Mouse (Mus musculus) ES-Bruce4 (cell line): ENCODE results near the gene Prcc.

ENCODE experiments used
- EP300 ChIP-seq: IDR thresholded peaks from 2 replicates; pipeline ENCODE4 v1.6.1; 2011; ENCODE audit warnings: low read depth, low read length; ENCODE audit not compliant: insufficient read depth
- POLR2A ChIP-seq: IDR thresholded peaks from one replicate; pipeline ENCODE4 v1.8.1; 2011; ENCODE audit warnings: low read length; ENCODE audit not compliant: insufficient read depth

DNA sequence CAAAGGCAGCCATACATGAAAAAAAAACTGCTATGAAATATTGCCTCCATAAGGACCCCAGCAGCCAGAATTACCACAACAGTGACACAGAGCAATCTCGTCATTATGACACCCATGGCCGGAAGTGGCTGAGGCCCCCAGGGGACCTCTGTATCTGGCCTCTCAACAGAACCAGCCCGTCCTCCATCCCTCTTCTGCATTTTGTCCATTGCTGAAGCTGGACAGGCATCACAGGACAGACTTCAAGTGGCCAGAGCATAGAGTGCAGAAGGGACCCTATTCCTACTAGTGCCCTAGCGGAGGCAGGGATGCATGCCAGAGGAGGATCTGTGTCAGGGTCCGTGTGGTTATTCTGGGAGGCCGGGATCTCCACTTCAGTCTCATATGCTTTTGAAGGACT lies 69.2 kb downstream of the Prcc start:
- TF ChIP-seq POLR2A: no peak
- no peak for TF ChIP-seq EP300
